ENCODE assay signal across 17 mouse cellular contexts in the genomic region with DNA sequence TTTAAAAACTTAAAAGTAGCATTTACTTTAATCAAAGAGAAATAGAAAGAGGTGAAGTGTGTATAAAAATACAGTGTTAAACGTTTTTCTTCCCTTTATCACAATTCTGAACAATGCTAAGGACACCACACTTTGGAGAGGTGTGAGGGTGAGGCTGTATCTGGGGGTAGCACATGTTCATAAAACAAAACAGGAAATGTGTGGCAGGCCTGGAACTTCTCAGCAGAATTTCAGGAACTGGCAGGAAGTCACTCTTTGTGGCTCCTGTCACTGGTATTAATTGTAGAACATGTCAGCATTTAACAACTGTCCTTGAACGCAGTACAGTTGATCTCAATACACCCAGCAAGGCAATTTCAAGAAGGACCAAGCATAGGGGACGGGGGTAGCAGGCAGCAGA.
"Had no signal": no experiment of that assay in that cellular context is flagged by ENCODE, and none has a peak within 500 bp of the region (broad histone marks: within the 10 kb centered on the region; RNA-seq: fewer than 3 reads in every experiment).

No protein-coding gene starts in this region.

- H3K36me3 ChIP-seq: limb, embryonic 13.5 days; midbrain, embryonic 10.5 days; neural tube, embryonic 12.5 days had no signal

- H3K27me3 ChIP-seq: limb, embryonic 13.5 days; neural tube, embryonic 12.5 days had no signal

- H3K27ac ChIP-seq: limb, embryonic 13.5 days; liver, embryonic 14.5 days; midbrain, embryonic 10.5 days; neural tube, embryonic 12.5 days had no signal

- H3K4me3 ChIP-seq: limb, embryonic 13.5 days; midbrain, embryonic 10.5 days; myocyte; neural tube, embryonic 12.5 days had no signal

- H3K9ac ChIP-seq: limb, embryonic 13.5 days; liver, embryonic 14.5 days; neural tube, embryonic 12.5 days had no signal

- H3K4me1 ChIP-seq: limb, embryonic 13.5 days; midbrain, embryonic 10.5 days; neural tube, embryonic 12.5 days had no signal

- H3K4me2 ChIP-seq: limb, embryonic 13.5 days; neural tube, embryonic 12.5 days had no signal

- DNase-seq: kidney, adult 11 months; kidney, adult 9 months; kidney, postnatal 10 days; left cerebral cortex, postnatal 4 days; lung, adult 18-20 months; lung, postnatal 4 days; midbrain, embryonic 14.5 days; retina, postnatal 1 day; right cerebral cortex, postnatal 4 days; spleen, adult 18-20 months; thymus, adult 18-20 months; thymus, postnatal 14 days had no signal

- H3K9me3 ChIP-seq: limb, embryonic 13.5 days; midbrain, embryonic 10.5 days; neural tube, embryonic 12.5 days had no signal
